Mouse (Mus musculus): ENCODE measurements around the gene Nfatc4. TPM values are rescaled to one million over a fixed set of nuclear protein-coding genes. Genes with fewer than 3 reads are reported as not detected.

Gene Nfatc4
- polyA plus RNA-seq, 1 experiment from 2014 or later: 9.8 TPM

GRCm38 (mm10) chr14:55862186-55862585, 39.2 kb downstream of the Nfatc4 start:
- Histone ChIP-seq H3K4me1 (peaks cover 32% of the 10 kb centered on the region), H3K36me3 (peaks cover 33% of the 10 kb centered on the region), H3K4me2 (no peak overlapping the region), H3K4me3 (replicated peaks) (no peak overlapping the region), H3K27ac (replicated peaks) (no peak overlapping the region), H3K9me3 (replicated peaks) (no peaks in the 10 kb centered on the region), H3K9ac (replicated peaks) (no peak overlapping the region), H3K27me3 (replicated peaks) (no peaks in the 10 kb centered on the region)
- 83% methylated on average over 6 of the region's 6 CpGs for WGBS
- no peak for ATAC-seq (ENCODE audit: low FRiP score)

GRCm38 (mm10) chr14:55862970-55863369, 40.0 kb downstream of the Nfatc4 start:
- no peak overlapping the region for H3K4me2 ChIP-seq
- no peaks in the 10 kb centered on the region for H3K9me3 ChIP-seq (replicated peaks)
- ATAC-seq (ENCODE audit: low FRiP score): no peak
- peaks cover 24% of the 10 kb centered on the region for H3K4me1 ChIP-seq
- WGBS: 95% methylated on average over 10 of the region's 10 CpGs
- H3K27me3 ChIP-seq (replicated peaks): no peaks in the 10 kb centered on the region
- H3K36me3 ChIP-seq: peaks cover 37% of the 10 kb centered on the region
- no peak overlapping the region for H3K9ac ChIP-seq (replicated peaks)
- H3K27ac ChIP-seq (replicated peaks): no peak overlapping the region
- H3K4me3 ChIP-seq (replicated peaks): no peak overlapping the region

- Histone ChIP-seq H3K9ac (replicated peaks) (no peak overlapping the region), H3K4me1 (peaks cover 19% of the 10 kb centered on the region), H3K4me2 (no peak overlapping the region), H3K9me3 (replicated peaks) (no peaks in the 10 kb centered on the region), H3K27ac (replicated peaks) (no peak overlapping the region), H3K4me3 (replicated peaks) (no peak overlapping the region), H3K36me3 (peaks cover 45% of the 10 kb centered on the region), H3K27me3 (replicated peaks) (no peaks in the 10 kb centered on the region)
- 36% methylated on average over 7 of the region's 7 CpGs for WGBS
- ATAC-seq (ENCODE audit: low FRiP score): 0 out of 2 replicates have a peak, but pooled peaks have one; percentile 40
These were observed 40.8 kb downstream of the Nfatc4 start for GRCm38 (mm10) chr14:55863773-55864172.

GRCm38 (mm10) chr14:55866962-55867361, 44.0 kb downstream of the Nfatc4 start:
- Histone ChIP-seq H3K4me2 (no peak overlapping the region), H3K27me3 (replicated peaks) (no peaks in the 10 kb centered on the region), H3K27ac (replicated peaks) (no peak overlapping the region), H3K36me3 (peaks cover 76% of the 10 kb centered on the region), H3K4me3 (replicated peaks) (no peak overlapping the region), H3K4me1 (peaks cover 4% of the 10 kb centered on the region; the same call in 1 of the 2 replicates), H3K9ac (replicated peaks) (no peak overlapping the region), H3K9me3 (replicated peaks) (no peaks in the 10 kb centered on the region)
- WGBS: 37% methylated on average over 4 of the region's 4 CpGs
- no peak for ATAC-seq (ENCODE audit: low FRiP score)

- ATAC-seq (ENCODE audit: low FRiP score): no peak
- 80% methylated on average over 14 of the region's 14 CpGs for WGBS
- Histone ChIP-seq H3K4me1 (peaks cover 4% of the 10 kb centered on the region), H3K9me3 (replicated peaks) (no peaks in the 10 kb centered on the region), H3K4me3 (replicated peaks) (no peak overlapping the region), H3K4me2 (no peak overlapping the region), H3K9ac (replicated peaks) (no peak overlapping the region), H3K27me3 (replicated peaks) (no peaks in the 10 kb centered on the region), H3K36me3 (peaks cover 83% of the 10 kb centered on the region), H3K27ac (replicated peaks) (no peak overlapping the region)
These were observed 45.5 kb downstream of the Nfatc4 start for GRCm38 (mm10) chr14:55868230-55869026.

GRCm38 (mm10) chr14:55869538-55869937, 46.6 kb downstream of the Nfatc4 start:
- WGBS: 98% methylated on average over 6 of the region's 6 CpGs

GRCm38 (mm10) chr14:55872039-55872438, 49.1 kb downstream of the Nfatc4 start:
- Histone ChIP-seq H3K4me2 (no peak overlapping the region), H3K27me3 (replicated peaks) (no peaks in the 10 kb centered on the region), H3K4me3 (replicated peaks) (no peak overlapping the region), H3K36me3 (peaks cover 50% of the 10 kb centered on the region), H3K27ac (replicated peaks) (no peak overlapping the region), H3K9ac (replicated peaks) (no peak overlapping the region), H3K4me1 (peaks cover 14% of the 10 kb centered on the region), H3K9me3 (replicated peaks) (no peaks in the 10 kb centered on the region)
- no peak for ATAC-seq (ENCODE audit: low FRiP score)
- WGBS: 96% methylated on average over 12 of the region's 12 CpGs

More at GRCm38 (mm10) chr14:55869538-55869937, 46.6 kb downstream of the Nfatc4 start:
- Histone ChIP-seq H3K27me3 (replicated peaks) (no peaks in the 10 kb centered on the region), H3K9ac (replicated peaks) (no peak overlapping the region), H3K4me2 (no peak overlapping the region), H3K27ac (replicated peaks) (no peak overlapping the region), H3K4me3 (replicated peaks) (no peak overlapping the region), H3K9me3 (replicated peaks) (no peaks in the 10 kb centered on the region), H3K36me3 (peaks cover 75% of the 10 kb centered on the region), H3K4me1 (peaks cover 14% of the 10 kb centered on the region)
- ATAC-seq (ENCODE audit: low FRiP score): no peak

GRCm38 (mm10) chr14:55872551-55872950, 49.6 kb downstream of the Nfatc4 start:
- H3K27ac ChIP-seq (replicated peaks): no peak overlapping the region
- no peak overlapping the region for H3K4me3 ChIP-seq (replicated peaks)
- no peaks in the 10 kb centered on the region for H3K9me3 ChIP-seq (replicated peaks)
- WGBS: 94% methylated on average over 17 of the region's 17 CpGs
- peaks cover 14% of the 10 kb centered on the region for H3K4me1 ChIP-seq
- H3K9ac ChIP-seq (replicated peaks): no peak overlapping the region
- peaks cover 49% of the 10 kb centered on the region for H3K36me3 ChIP-seq
- no peak overlapping the region for H3K4me2 ChIP-seq
- no peaks in the 10 kb centered on the region for H3K27me3 ChIP-seq (replicated peaks)
- no peak for ATAC-seq (ENCODE audit: low FRiP score)

GRCm38 (mm10) chr14:55873242-55873713, 50.3 kb downstream of the Nfatc4 start:
- peak overlapping the region; percentile 9; the same call in 1 of the 2 replicates for H3K9ac ChIP-seq (replicated peaks)
- H3K4me1 ChIP-seq: peaks cover 18% of the 10 kb centered on the region
- H3K4me2 ChIP-seq: peak overlapping the region; percentile 46
- no peak overlapping the region for H3K27ac ChIP-seq (replicated peaks)
- no peak overlapping the region for H3K4me3 ChIP-seq (replicated peaks)
- no peaks in the 10 kb centered on the region for H3K27me3 ChIP-seq (replicated peaks)
- no peaks in the 10 kb centered on the region for H3K9me3 ChIP-seq (replicated peaks)
- H3K36me3 ChIP-seq: peaks cover 42% of the 10 kb centered on the region
- peak; percentile 18; the same call in 1 of the 2 replicates for ATAC-seq (ENCODE audit: low FRiP score)
- WGBS: 91% methylated on average over 8 of the region's 8 CpGs

- Histone ChIP-seq H3K9me3 (replicated peaks) (no peaks in the 10 kb centered on the region), H3K4me1 (peaks cover 18% of the 10 kb centered on the region), H3K4me2 (peak overlapping the region; percentile 46), H3K9ac (replicated peaks) (peak overlapping the region; percentile 9; the same call in 1 of the 2 replicates), H3K36me3 (peaks cover 35% of the 10 kb centered on the region), H3K27me3 (replicated peaks) (no peaks in the 10 kb centered on the region), H3K27ac (replicated peaks) (peak overlapping the region; percentile 60), H3K4me3 (replicated peaks) (peak overlapping the region; percentile 21)
- WGBS: 17% methylated on average over 30 of the region's 30 CpGs
- peak; percentile 73; the same call in 1 of the 2 replicates for ATAC-seq (ENCODE audit: low FRiP score)
These were observed 51.1 kb downstream of the Nfatc4 start for GRCm38 (mm10) chr14:55873714-55874683.

Data from neural tube, embryonic 15.5 days (tissue).